Mouse (Mus musculus) liver, postnatal 0 days (tissue): ENCODE results near the gene Prr5l. TPM values are rescaled to one million over a fixed set of nuclear protein-coding genes. Genes with fewer than 3 reads are reported as not detected.

Experiments
- ATAC-seq: fragments of 200-750 bp; cut with Nextera tagmentation; 2 replicates; pipeline ENCODE4 v1.8.0; 2017; ENCODE audit warnings: mild to moderate bottlenecking, moderate library complexity
- DNase-seq: peaks from one replicate; pipeline ENCODE4 v3.0.0-alpha.2; 2016
- H3K27ac ChIP-seq: fragments of 300-500 bp; sonication (generic); 2 replicates; pipeline ENCODE4 v1.5.1; 2014; ENCODE audit warnings: antibody characterized with exemption, moderate library complexity, mild to moderate bottlenecking, low read depth
- H3K27me3 ChIP-seq: fragments of 300-500 bp; sonication (generic); 2 replicates; pipeline ENCODE4 v1.6.1; 2014; ENCODE audit warnings: low read length, control low read depth, mixed read lengths; ENCODE audit not compliant: insufficient read depth
- H3K36me3 ChIP-seq: fragments of 300-500 bp; sonication (generic); replicated peaks from 2 replicates; pipeline ENCODE4 v1.6.1; 2014; ENCODE audit warnings: mild to moderate bottlenecking, control low read depth, low read length, moderate library complexity, mixed read lengths; ENCODE audit not compliant: insufficient read depth
- H3K4me1 ChIP-seq: fragments of 300-500 bp; sonication (generic); 2 replicates; pipeline ENCODE4 v1.6.1; 2014; ENCODE audit warnings: antibody characterized with exemption, mild to moderate bottlenecking, control low read depth; ENCODE audit not compliant: insufficient read depth
- H3K4me2 ChIP-seq: fragments of 300-500 bp; sonication (generic); 2 replicates; pipeline ENCODE4 v1.6.1; 2014; ENCODE audit warnings: low read depth, mild to moderate bottlenecking, low read length, moderate library complexity, mixed read lengths
- H3K4me3 ChIP-seq: fragments of 300-500 bp; sonication (generic); 2 replicates; pipeline ENCODE4 v1.5.1; 2014; ENCODE audit warnings: low read depth, low read length
- H3K9ac ChIP-seq: fragments of 300-500 bp; sonication (generic); replicated peaks from 2 replicates; pipeline ENCODE4 v1.6.1; 2014; ENCODE audit warnings: mild to moderate bottlenecking, moderate library complexity
- H3K9me3 ChIP-seq: fragments of 300-500 bp; sonication (generic); 2 replicates; pipeline ENCODE4 v1.6.1; 2016; ENCODE audit warnings: mild to moderate bottlenecking, control low read depth, low read length, mixed read lengths
- CTCF ChIP-seq: sonication (generic); IDR thresholded peaks from 2 replicates; pipeline ENCODE4 v1.5.1; 2016; ENCODE audit warnings: antibody characterized with exemption, low read depth
- EP300 ChIP-seq: IDR thresholded peaks from 2 replicates; pipeline ENCODE4 v1.6.1; 2016; ENCODE audit warnings: antibody characterized with exemption, low read depth, mild to moderate bottlenecking
- WGBS: fragments of 180-500 bp; shearing (Covaris S2); extraction: QIAGEN DNeasy Blood & Tissue Kit; methylation state at CpG from one replicate; pipeline ENCODE4 v1.1.7; 2014; ENCODE audit not compliant: insufficient replicate concordance; 5-methylcytosine and 5-hydroxymethylcytosine counted together
- polyA plus RNA-seq: library from polyadenylated mRNA; unstranded; fragments of >200 nt; fragmentation: Nextera tagmentation; extraction: Ambion mirVana; gene quantifications from 2 replicates; pipeline ENCODE4 v1.2.1, GENCODE M21; 2015

Gene Prr5l
- polyA plus RNA-seq, 1 experiment from 2014 or later = 4.0 TPM

GRCm38 (mm10) chr2:101796287-101797115 lies 86.3 kb downstream of the Prr5l start:
- WGBS = 3% methylated on average over 55 of the region's 55 CpGs
- ATAC-seq (peak; percentile 76), DNase-seq (peak; percentile 80)
- H3K9me3 ChIP-seq = no peaks in the 10 kb centered on the region
- H3K4me1 ChIP-seq = peaks cover 18% of the 10 kb centered on the region
- no peaks in the 10 kb centered on the region for H3K36me3 ChIP-seq
- 0 out of 2 replicates have a peak, but pooled peaks cover 8% of the 10 kb centered on the region for H3K27me3 ChIP-seq
- H3K27ac ChIP-seq = 0 out of 2 replicates have a peak overlapping the region, but pooled peaks have one; percentile 5
- TF ChIP-seq CTCF = peak; percentile 84
- no peak for TF ChIP-seq EP300
- H3K9ac ChIP-seq = peak overlapping the region; percentile 63; the same call in 1 of the 2 replicates
- peak overlapping the region; percentile 57 for H3K4me3 ChIP-seq
- peak overlapping the region; percentile 89 for H3K4me2 ChIP-seq

GRCm38 (mm10) chr2:101792130-101792529 lies 90.7 kb downstream of the Prr5l start:
- 0 out of 2 replicates have a peak, but pooled peaks cover 2% of the 10 kb centered on the region for H3K27me3 ChIP-seq
- DNase-seq (no peak), ATAC-seq (no peak)
- WGBS = 72% methylated on average over 4 of the region's 4 CpGs
- TF ChIP-seq EP300 (no peak), CTCF (no peak)
- no peaks in the 10 kb centered on the region for H3K36me3 ChIP-seq
- H3K9me3 ChIP-seq = no peaks in the 10 kb centered on the region
- H3K27ac ChIP-seq = no peak overlapping the region
- no peak overlapping the region for H3K4me2 ChIP-seq
- peaks cover 18% of the 10 kb centered on the region for H3K4me1 ChIP-seq
- no peak overlapping the region for H3K4me3 ChIP-seq
- no peak overlapping the region for H3K9ac ChIP-seq

- Histone ChIP-seq H3K4me2 (no peak overlapping the region), H3K9me3 (no peaks in the 10 kb centered on the region), H3K4me1 (no peaks in the 10 kb centered on the region), H3K27ac (no peak overlapping the region), H3K36me3 (no peaks in the 10 kb centered on the region), H3K27me3 (no peaks in the 10 kb centered on the region), H3K9ac (no peak overlapping the region), H3K4me3 (no peak overlapping the region)
- WGBS = 59% methylated on average over 5 of the region's 5 CpGs
- DNase-seq (no peak), ATAC-seq (peak; percentile 33)
- no peak for TF ChIP-seq CTCF
- no peak for TF ChIP-seq EP300
These were observed 99.6 kb downstream of the Prr5l start for GRCm38 (mm10) chr2:101783255-101783654.

GRCm38 (mm10) chr2:101781357-101781777 lies 101.5 kb downstream of the Prr5l start:
- H3K27ac ChIP-seq = 0 out of 2 replicates have a peak overlapping the region, but pooled peaks have one; percentile 60
- TF ChIP-seq CTCF (no peak), EP300 (no peak)

GRCm38 (mm10) chr2:101778080-101778479 lies 104.7 kb downstream of the Prr5l start:
- H3K9ac ChIP-seq = no peak overlapping the region
- no peak overlapping the region for H3K4me2 ChIP-seq
- H3K27ac ChIP-seq = no peak overlapping the region
- TF ChIP-seq EP300 (no peak), CTCF (no peak)
- no peaks in the 10 kb centered on the region for H3K4me1 ChIP-seq
- H3K9me3 ChIP-seq = no peaks in the 10 kb centered on the region
- no peak for DNase-seq
- no peaks in the 10 kb centered on the region for H3K36me3 ChIP-seq
- WGBS = 81% methylated on average over 6 of the region's 6 CpGs
- no peaks in the 10 kb centered on the region for H3K27me3 ChIP-seq
- no peak for ATAC-seq
- no peak overlapping the region for H3K4me3 ChIP-seq

More at GRCm38 (mm10) chr2:101781357-101781777, 101.5 kb downstream of the Prr5l start:
- WGBS = 34% methylated on average over 4 of the region's 4 CpGs
- Histone ChIP-seq H3K9ac (no peak overlapping the region), H3K4me1 (no peaks in the 10 kb centered on the region), H3K9me3 (no peaks in the 10 kb centered on the region), H3K4me3 (no peak overlapping the region), H3K27me3 (no peaks in the 10 kb centered on the region), H3K4me2 (no peak overlapping the region), H3K36me3 (no peaks in the 10 kb centered on the region)
- ATAC-seq = peak; percentile 60; the same call in 1 of the 2 replicates
- no peak for DNase-seq

GRCm38 (mm10) chr2:101763503-101763902 lies 119.3 kb downstream of the Prr5l start:
- DNase-seq = no peak
- 72% methylated on average over 5 of the region's 5 CpGs for WGBS
- Histone ChIP-seq H3K4me1 (peaks cover 8% of the 10 kb centered on the region; the same call in 1 of the 2 replicates), H3K9ac (no peak overlapping the region), H3K4me3 (no peak overlapping the region), H3K9me3 (no peaks in the 10 kb centered on the region), H3K36me3 (no peaks in the 10 kb centered on the region), H3K4me2 (no peak overlapping the region), H3K27me3 (no peaks in the 10 kb centered on the region), H3K27ac (peak overlapping the region; percentile 66; the same call in 1 of the 2 replicates)
- TF ChIP-seq EP300 (no peak), CTCF (no peak)
- ATAC-seq = no peak
